ENCODE assay signal across 24 mouse cellular contexts in the genomic region with DNA sequence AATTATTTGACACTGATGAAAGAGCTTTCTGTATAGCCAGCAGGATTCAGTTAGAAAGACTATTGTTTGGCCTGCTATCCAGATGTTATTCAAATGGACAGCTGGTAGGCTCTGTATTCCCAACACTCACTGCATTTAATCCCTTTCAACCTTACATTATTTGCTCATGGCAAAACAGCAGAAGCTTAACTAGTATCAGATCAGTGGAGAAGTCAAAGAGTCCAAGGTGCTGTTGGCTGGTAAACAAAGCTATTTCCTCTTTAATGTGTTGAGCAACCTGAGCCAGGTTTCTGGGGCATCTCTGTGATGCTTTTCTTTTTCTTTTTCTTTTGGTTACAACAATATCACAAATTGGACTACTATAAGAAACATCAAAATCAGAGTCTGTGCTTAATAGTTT.
"Had no signal": no experiment of that assay in that cellular context is flagged by ENCODE, and none has a peak within 500 bp of the region (broad histone marks: within the 10 kb centered on the region; RNA-seq: fewer than 3 reads in every experiment).

No protein-coding gene starts in this region.

- H3K27ac ChIP-seq: gastrocnemius, adult 2 months; heart, adult 2 months; heart, embryonic 13.5 days; heart, embryonic 15.5 days; hindbrain, embryonic 13.5 days; hindbrain, embryonic 15.5 days; hindbrain, postnatal 0 days; layer of hippocampus, adult 2 months; left cerebral cortex, adult 2 months; limb, embryonic 10.5 days; limb, embryonic 12.5 days had no signal

- H3K9ac ChIP-seq: heart, embryonic 13.5 days; heart, embryonic 15.5 days; hindbrain, embryonic 13.5 days; hindbrain, embryonic 15.5 days; limb, embryonic 12.5 days had no signal

- H3K4me1 ChIP-seq: heart, embryonic 15.5 days; hindbrain, embryonic 13.5 days; hindbrain, embryonic 15.5 days; limb, embryonic 10.5 days; limb, embryonic 12.5 days had no signal

- H3K36me3 ChIP-seq: heart, embryonic 13.5 days; heart, embryonic 15.5 days; hindbrain, embryonic 13.5 days; hindbrain, embryonic 15.5 days; limb, embryonic 10.5 days; limb, embryonic 12.5 days had no signal

- H3K9me3 ChIP-seq: heart, embryonic 13.5 days; heart, embryonic 15.5 days; hindbrain, embryonic 13.5 days; hindbrain, embryonic 15.5 days; limb, embryonic 10.5 days; limb, embryonic 12.5 days had no signal

- H3K27me3 ChIP-seq: heart, embryonic 13.5 days; heart, embryonic 15.5 days; hindbrain, embryonic 13.5 days; hindbrain, embryonic 15.5 days; limb, embryonic 12.5 days had no signal

- H3K4me3 ChIP-seq: gastrocnemius, adult 2 months; heart, adult 2 months; heart, embryonic 13.5 days; heart, embryonic 15.5 days; hindbrain, embryonic 13.5 days; hindbrain, embryonic 15.5 days; layer of hippocampus, adult 2 months; left cerebral cortex, adult 2 months; limb, embryonic 10.5 days; limb, embryonic 12.5 days had no signal

- H3K4me2 ChIP-seq: heart, embryonic 11.5 days; heart, embryonic 13.5 days; heart, embryonic 15.5 days; hindbrain, embryonic 13.5 days; hindbrain, embryonic 15.5 days; limb, embryonic 12.5 days had no signal

- ATAC-seq: forebrain, embryonic 16.5 days; hindbrain, postnatal 0 days; intestine, postnatal 0 days had no signal

- DNase-seq: gastrocnemius, adult 2 months; gastrocnemius, postnatal 10 days; gastrocnemius, postnatal 36 days; heart, adult 11 months; heart, adult 2 months; heart, postnatal 14 days; heart, postnatal 36 days; kidney, adult 18-20 months; kidney, adult 8-10 months; kidney, postnatal 10 days; kidney, postnatal 25 days; kidney, postnatal 4 days had no signal
